Mouse (Mus musculus) G1E-ER4 (cell line): ENCODE data around the gene Cdhr1. TPM values are rescaled to one million over a fixed set of nuclear protein-coding genes. Genes with fewer than 3 reads are reported as not detected.

Experiments
- GATA1 ChIP-seq: IDR thresholded peaks from one replicate; pipeline ENCODE4 v1.8.0; 2012; ENCODE audit warnings: low read length, inconsistent platforms
- polyA plus RNA-seq: library from polyadenylated mRNA; stranded (reverse); fragments of >175 nt; gene quantifications from 2 replicates; pipeline ENCODE4 v1.2.3, GENCODE M21; 2012

Cdhr1 gene
- polyA plus RNA-seq, 1 experiment = not detected

DNA sequence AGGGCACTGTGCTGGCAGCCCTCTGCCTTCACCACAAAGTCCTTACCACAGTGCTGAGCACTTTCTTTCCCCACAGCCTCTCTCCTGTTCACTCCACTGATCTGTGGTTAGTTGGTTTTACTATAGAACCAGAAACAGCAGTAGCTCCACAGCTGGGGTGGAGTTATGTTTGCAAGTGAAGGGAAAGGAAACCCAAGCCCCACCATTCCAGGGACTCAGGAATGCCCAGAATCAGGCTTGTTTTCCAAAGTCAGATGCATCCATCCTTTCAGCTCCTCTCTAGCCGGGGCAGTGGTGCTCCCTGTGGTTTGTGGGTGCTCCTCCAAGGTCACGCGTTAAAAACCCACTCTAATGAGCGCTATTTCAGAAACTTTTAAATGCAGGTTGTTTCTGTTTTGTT lies 2.6 kb downstream of the Cdhr1 start:
- TF ChIP-seq GATA1 = no peak

DNA sequence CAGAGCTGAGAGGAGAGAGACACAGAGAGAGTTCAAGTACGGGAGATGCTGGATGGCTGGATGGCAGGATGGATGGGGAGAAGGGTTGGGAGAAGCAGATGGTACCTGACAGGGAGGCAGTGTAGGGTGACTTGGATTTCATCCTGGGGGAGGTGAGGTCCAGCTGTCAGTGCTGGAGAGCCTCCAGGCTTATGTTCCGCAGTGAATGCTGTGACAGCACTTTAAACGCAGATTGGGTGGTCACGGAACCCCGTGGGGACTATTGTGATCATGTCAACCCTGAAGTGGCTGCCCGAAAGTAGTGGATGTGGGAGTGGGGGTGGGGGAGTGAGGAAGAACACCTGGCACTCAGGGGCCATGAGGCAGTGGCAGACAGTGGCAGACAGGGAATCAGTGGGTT lies 3.7 kb downstream of the Cdhr1 start:
- no peak for TF ChIP-seq GATA1

DNA sequence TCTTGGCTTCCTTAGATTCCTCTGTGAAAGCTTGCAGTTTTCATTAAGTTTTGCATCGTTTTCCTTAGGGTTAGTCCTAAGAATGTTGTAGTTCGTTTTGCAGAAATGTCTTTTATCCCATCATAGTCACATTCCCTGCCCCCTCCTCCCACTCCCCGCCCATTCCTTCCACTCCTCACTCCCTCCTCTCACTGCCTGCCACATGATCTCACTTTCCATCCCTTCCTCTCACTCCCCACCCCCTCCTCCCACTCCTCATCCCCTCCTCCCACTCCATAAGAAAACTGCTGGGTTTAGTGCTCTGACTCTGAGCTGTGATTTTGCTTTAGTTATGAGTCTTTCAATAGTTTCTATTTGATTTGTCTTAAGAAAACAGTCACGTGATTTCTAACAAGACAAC lies 14.4 kb downstream of the Cdhr1 start:
- no peak for TF ChIP-seq GATA1

DNA sequence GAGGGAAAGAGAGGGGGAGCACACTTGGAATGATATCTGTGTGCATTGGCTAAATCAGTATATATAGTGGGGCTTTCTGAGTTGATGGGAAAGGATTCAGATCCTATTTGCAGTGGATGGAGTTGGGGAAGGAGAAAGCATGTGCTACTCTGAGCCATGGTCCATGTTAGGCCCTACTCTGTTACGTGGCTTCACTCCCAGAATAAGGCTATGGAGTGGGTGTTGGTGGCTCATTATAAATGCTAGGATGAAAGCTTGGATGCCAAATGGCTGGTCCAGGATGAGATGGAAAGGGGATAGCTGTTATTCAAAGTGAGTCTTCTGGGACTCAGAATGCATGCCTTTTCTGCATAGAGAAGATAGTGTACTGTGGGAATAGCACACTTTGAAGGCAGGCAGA lies 17.4 kb downstream of the Cdhr1 start:
- no peak for TF ChIP-seq GATA1

DNA sequence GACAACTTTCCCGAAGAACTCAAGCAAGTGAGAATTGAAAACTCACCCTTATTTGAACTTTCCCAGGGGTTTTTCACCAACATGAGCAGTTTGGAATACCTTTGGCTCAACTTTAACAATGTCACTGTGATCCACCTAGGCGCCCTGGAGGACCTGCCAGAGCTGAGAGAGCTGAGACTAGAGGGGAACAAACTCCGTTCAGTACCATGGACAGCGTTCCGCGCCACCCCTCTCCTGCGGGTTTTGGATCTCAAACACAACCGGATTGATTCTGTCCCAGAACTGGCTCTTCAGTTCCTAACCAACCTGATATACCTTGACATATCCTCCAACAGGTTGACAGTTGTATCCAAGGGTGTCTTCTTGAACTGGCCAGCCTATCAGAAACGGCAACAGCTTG lies 29.6 kb downstream of the Cdhr1 start:
- no peak for TF ChIP-seq GATA1

DNA sequence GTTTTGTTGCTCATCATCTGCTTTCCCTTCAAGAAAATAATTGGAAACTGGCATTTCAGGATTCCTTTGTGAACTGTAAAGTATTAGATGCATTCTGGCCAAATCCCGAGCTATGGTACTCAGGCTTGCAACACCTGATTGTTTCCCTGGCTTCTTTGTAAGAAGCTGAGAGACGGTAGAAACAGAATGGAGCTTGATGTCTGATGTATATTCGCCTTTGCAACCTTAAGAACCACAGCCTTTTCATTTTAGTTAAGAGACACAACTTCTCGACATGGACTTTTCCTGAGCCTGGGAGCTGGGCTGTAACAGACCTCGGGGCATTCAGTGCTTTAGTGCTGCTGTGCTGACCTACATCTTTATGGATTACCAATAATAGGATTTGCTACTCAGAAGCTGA lies 30.5 kb downstream of the Cdhr1 start, which contains the start of gene Lrit2:
Gene Lrit2 (plus strand): TSS at position 301 of the 400 bp plus-strand sequence.
- no peak for TF ChIP-seq GATA1

DNA sequence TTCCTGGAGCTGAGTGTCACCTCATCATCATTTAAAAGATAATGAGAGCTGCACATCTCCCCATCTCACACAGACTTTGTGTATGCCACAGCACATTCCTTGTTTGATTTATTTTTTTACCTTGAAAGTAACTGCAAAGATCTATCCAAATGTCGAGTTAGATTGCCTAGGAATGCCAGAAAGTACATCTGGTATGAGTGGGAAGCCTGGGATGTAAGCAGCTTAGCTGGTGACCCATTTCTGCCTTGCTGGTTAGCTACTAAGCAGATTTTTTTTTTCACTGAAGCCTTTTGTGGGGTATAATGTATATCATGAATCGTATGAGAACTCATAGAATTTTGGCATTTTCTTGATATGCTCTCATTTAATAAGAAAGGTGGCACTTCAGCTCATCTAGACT lies 31.5 kb downstream of the Cdhr1 start:
- TF ChIP-seq GATA1 = no peak

DNA sequence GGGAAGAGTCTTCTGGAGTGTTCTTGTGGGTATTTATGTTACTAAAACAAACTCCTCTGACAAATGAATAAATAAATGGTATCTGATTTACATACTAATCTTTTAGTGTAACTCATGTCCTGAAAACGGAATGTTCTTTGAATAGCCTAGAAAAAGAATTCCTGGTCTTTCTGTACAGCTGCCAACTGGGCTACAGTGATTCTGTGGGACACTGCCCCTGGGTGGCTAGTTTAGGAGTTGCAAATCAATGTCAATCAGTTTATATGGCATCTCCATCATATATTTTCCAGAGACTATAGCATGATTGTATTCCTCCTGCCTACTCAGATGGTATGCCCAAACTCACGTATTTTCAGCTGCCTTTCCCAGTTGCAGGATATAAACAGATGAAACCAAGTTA lies 33.3 kb downstream of the Cdhr1 start:
- no peak for TF ChIP-seq GATA1

DNA sequence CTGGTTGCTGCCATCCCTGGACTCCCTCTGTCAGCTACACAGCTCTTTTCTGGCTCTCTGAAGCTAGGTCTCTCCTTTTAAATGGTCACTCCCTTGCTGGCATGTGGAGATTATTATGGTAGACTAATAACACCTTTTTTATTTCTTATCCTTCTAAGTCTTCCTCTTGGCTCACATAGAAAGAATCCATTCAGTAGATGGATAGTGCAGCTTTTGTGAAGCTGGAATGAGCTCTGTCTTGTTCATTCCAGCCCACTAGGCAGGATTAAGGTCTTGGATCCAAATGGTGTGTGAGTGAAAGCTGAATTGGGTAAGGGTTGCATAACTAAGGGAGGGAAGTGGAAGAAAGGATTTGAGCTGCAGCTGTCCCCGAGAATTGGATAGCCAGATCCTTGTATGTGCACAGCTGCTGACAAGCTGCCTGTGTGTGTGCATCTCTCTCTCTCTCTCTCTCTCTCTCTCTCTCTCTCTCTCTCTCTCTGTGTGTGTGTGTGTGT lies 49.2 kb downstream of the Cdhr1 start, which contains the start of gene Rgr:
Gene Rgr (minus strand): TSS at position 51 of the 497 bp plus-strand sequence.
- no peak for TF ChIP-seq GATA1

DNA sequence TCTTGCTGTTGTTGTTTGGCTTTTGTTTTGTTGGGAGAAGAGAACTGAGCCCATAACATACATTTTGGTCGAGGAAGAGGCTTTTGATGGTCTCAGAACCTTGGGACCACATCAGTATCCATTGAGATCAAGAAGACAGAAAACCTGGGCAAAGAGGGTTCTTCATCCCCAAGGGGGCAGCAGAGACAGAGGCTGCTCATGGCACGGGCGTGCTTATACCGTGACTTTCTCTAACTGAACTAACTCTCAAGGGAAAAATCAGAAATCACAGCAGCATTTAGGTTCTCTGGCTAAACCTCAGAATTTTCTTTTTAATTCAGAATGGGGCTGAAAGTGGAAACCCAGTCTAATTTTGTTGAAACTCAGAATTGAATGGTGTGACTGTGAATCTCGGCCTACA lies 63.7 kb downstream of the Cdhr1 start:
- TF ChIP-seq GATA1 = no peak

DNA sequence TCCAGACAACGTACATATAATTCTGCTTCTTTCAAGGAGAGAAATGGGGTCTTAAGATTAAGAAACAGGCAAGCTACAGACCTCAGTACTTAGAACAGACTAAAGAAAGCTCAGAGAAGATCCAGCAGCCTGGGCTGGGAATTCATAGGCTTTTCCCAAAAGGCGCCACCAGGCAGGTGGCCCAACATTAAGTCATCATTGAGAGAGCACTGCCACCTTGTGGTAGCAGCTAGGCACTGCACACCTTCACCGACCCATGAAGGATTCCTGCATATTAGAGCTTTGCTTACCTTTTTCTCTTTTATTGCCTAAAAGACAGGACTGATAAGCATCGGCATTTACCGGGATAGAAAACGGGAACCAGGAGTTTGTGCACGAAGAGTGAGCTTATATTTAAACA lies 64.9 kb downstream of the Cdhr1 start:
- TF ChIP-seq GATA1 = no peak

DNA sequence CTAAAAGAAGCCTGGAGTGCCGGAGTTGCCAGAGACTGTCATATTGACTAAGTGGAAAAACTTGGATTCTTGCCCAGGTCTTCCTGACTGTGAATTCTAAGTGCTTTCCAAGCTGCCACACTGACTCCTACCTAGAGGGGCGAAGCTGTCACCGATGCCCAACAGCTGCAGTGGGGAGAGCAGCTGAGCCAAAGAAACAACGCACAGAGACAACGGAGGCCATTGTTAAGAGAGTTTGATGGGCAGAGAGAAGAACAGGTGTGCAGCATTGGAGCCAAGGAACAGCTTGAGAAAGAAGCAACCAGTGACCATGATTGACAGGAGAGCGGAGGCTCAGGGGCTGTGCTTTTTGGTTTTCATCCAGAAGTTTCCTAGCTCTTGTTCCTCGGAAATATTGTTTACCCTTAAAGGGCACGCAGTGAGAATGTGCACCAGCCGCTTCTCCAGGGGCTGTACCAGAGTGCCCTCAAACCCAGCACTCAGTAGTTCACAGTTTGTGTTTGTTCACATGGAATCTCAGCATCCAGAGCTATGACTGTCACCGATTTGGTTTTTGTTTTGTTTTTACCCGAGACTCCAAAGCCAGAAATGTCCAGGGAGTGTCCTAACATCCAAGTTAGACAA lies 65.6 kb downstream of the Cdhr1 start:
- TF ChIP-seq GATA1 = no peak

DNA sequence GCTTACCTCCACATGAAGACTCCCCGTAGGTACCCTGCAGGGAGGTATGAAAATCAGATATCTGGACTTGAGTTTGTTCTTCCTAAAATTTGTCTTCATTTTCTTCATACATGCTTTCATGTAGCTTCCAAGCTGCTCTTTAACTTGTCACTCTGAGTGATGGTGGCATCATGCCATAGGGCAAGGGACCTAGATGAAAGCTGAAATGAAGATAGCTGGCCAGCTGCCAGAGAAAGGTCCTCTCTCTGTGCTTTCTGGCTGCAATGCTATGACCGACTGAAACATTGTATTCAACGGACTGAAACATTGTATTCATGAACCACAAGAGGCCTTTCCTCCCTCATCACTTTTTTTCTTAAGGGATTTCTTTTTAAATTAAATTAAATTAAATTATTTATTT lies 69.6 kb downstream of the Cdhr1 start:
- no peak for TF ChIP-seq GATA1

DNA sequence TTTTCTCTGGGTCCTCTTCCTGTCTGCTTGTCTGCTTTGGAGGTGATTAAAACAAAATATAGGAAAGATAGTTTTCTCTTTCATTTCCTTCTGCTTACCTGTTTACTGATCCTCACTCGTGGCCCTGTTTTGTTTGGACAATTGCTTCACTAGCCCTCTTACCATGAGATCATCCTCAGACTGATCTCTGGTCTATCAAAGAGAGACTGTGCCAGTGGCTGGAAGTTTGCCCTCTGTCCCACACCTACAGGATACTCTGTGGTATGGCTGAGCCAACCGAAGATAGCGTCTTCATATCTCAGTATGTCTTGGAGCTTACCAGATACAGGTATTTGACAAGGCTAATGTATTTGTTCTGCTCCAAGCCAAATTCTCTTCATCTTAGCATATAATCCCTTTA lies 70.2 kb downstream of the Cdhr1 start:
- no peak for TF ChIP-seq GATA1

Other genes with a start within 250 kb of the Cdhr1 start
- 0.49 and 0.56 TPM in 2 replicates for gene Ccser2, start 129.6 kb downstream of the Cdhr1 start, polyA plus RNA-seq
- gene Rgr, start 49.4 kb downstream of the Cdhr1 start, polyA plus RNA-seq = not detected in 2 replicates
- gene Lrit1, start 43.5 kb downstream of the Cdhr1 start, polyA plus RNA-seq = not detected in 2 replicates
- gene Lrit2, start 30.4 kb downstream of the Cdhr1 start, polyA plus RNA-seq = not detected in 2 replicates
- gene 2610528A11Rik, start 15.7 kb upstream of the Cdhr1 start, polyA plus RNA-seq = not detected in 2 replicates
- gene Ghitm, start 36.9 kb upstream of the Cdhr1 start, polyA plus RNA-seq = 17.7 and 20.0 TPM in 2 replicates